Mouse (Mus musculus): ENCODE results near the gene Ankmy1. TPM values are rescaled to one million over a fixed set of nuclear protein-coding genes. Genes with fewer than 3 reads are reported as not detected.

Gene Ankmy1
- polyA plus RNA-seq, 1 experiment = not detected

DNA sequence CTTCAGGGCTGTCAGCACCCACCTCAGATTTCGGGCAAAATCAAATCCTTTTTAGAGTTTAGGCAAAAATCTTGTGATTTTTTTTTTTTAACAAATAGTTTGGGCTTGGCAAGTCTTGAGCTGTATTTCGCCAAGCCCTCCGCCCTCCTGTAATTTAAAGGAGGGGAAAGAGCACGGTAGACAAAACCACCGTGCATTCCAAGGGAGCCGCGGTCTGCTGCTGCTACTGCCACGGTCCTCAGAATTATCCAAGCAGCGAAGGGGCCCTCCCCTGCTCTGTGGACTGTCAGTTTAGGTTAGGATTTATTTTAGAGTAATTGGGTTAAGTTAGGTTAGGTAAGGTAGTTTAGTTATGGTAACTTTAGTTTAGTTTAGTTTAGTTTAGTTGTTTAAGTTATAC, 87.6 kb downstream of the Ankmy1 start:
- H3K4me3 ChIP-seq (replicated peaks; ENCODE audit: control insufficient read depth, low read depth, low read length) = no peak overlapping the region
- H3K27ac ChIP-seq (ENCODE audit: control insufficient read depth, insufficient read depth, low read depth, low read length, poor library complexity) = no peak overlapping the region
- 85% methylated on average over 9 of the region's 9 CpGs for WGBS
- TF ChIP-seq POLR2A (IDR thresholded peaks at IDR 0.05; ENCODE audit: borderline replicate concordance, control insufficient read depth, low read depth, low read length) = no peak
- TF ChIP-seq CTCF (IDR thresholded peaks at IDR 0.05; ENCODE audit: control insufficient read depth, insufficient read depth, low read length) = no peak
- H3K4me1 ChIP-seq (ENCODE audit: control insufficient read depth, insufficient read depth, low read length) = peaks cover 1% of the 10 kb centered on the region

DNA sequence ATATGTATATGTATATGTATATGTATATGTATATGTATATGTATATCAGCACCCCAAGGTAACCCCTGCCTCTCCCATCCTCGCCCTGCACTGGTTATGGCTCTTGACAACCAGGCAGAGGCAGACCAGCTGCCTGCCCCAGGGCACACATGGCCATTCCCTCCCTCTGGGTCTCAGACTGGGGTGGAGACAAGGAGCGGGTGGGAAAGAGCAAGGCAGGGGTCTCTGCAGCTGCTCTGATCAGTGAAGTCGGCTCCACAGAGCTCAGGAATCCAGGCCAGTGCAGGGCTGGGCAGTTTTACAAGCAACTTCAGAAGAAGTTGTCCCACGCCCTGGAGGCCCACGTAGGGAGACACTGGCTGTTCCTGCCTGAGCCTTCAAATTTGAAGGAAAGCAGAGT, 88.4 kb downstream of the Ankmy1 start:
- WGBS = 75% methylated on average over 5 of the region's 5 CpGs
- Histone ChIP-seq H3K4me1 (ENCODE audit: control insufficient read depth, insufficient read depth, low read length) (peaks cover 1% of the 10 kb centered on the region), H3K27ac (ENCODE audit: control insufficient read depth, insufficient read depth, low read depth, low read length, poor library complexity) (no peak overlapping the region), H3K4me3 (replicated peaks; ENCODE audit: control insufficient read depth, low read depth, low read length) (no peak overlapping the region)
- TF ChIP-seq CTCF (IDR thresholded peaks at IDR 0.05; ENCODE audit: control insufficient read depth, insufficient read depth, low read length) = no peak

Other genes starting within 250 kb of the Ankmy1 start
- gene Gpc1, start 71.3 kb downstream of the Ankmy1 start, polyA plus RNA-seq (2011; ENCODE audit: insufficient read depth, insufficient read length, low replicate concordance, missing spikeins) = 9.3 and 21.8 TPM in 2 replicates
- gene Dusp28, start 4.1 kb upstream of the Ankmy1 start, polyA plus RNA-seq (2011; ENCODE audit: insufficient read depth, insufficient read length, low replicate concordance, missing spikeins) = 9.2 and 9.3 TPM in 2 replicates
- gene Rnpepl1, start 7.9 kb upstream of the Ankmy1 start, polyA plus RNA-seq (2011; ENCODE audit: insufficient read depth, insufficient read length, low replicate concordance, missing spikeins) = 26.4 and 62.1 TPM in 2 replicates
- 5.4 and 15.5 TPM in 2 replicates for gene Capn10, start 31.5 kb upstream of the Ankmy1 start, polyA plus RNA-seq (2011; ENCODE audit: insufficient read depth, insufficient read length, low replicate concordance, missing spikeins)
- gene Gpr35, start 48.0 kb upstream of the Ankmy1 start, polyA plus RNA-seq (2011; ENCODE audit: insufficient read depth, insufficient read length, low replicate concordance, missing spikeins) = 0.49 and 5.0 TPM in 2 replicates
- not detected in 2 replicates for gene Aqp12, start 103.4 kb upstream of the Ankmy1 start, polyA plus RNA-seq (2011; ENCODE audit: insufficient read depth, insufficient read length, low replicate concordance, missing spikeins)
- gene Kif1a, start 199.0 kb upstream of the Ankmy1 start, polyA plus RNA-seq (2011; ENCODE audit: insufficient read depth, insufficient read length, low replicate concordance, missing spikeins) = 0.13 and 2.2 TPM in 2 replicates
- not detected in 2 replicates for gene Agxt, start 232.3 kb upstream of the Ankmy1 start, polyA plus RNA-seq (2011; ENCODE audit: insufficient read depth, insufficient read length, low replicate concordance, missing spikeins)

Measured in bone marrow, adult 2 months (tissue).